Mouse (Mus musculus): ENCODE measurements around the gene Vmn1r35.
"Not testable (repeated sequence)": the region's sequence is repeated elsewhere in the genome, so short reads cannot be mapped to it uniquely, and the experiment has no call there.

Gene Vmn1r35

GRCm38 (mm10) chr6:66685806-66686205 lies at the start of gene Vmn1r35:
Gene Vmn1r35, minus strand, starts transcription at chr6:66685906.
- no peak for DNase-seq (ENCODE audit: low spot score)

- not testable (repeated sequence) for DNase-seq (ENCODE audit: low spot score)
Observed at GRCm38 (mm10) chr6:66729082-66729481, 43.4 kb upstream of the Vmn1r35 start, which contains the start of gene Vmn1r37. Gene Vmn1r37, plus strand, starts transcription at chr6:66729382.

- DNase-seq (ENCODE audit: low spot score), result not testable (repeated sequence)
Observed at GRCm38 (mm10) chr6:66719068-66719467, 33.4 kb upstream of the Vmn1r35 start, which contains the start of gene Vmn1r36. Gene Vmn1r36, minus strand, starts transcription at chr6:66719168.

GRCm38 (mm10) chr6:66713854-66714253 lies 28.1 kb upstream of the Vmn1r35 start:
- no peak for DNase-seq (ENCODE audit: low spot score)

- no peak for DNase-seq (ENCODE audit: low spot score)
Observed at GRCm38 (mm10) chr6:66708901-66709300, 23.2 kb upstream of the Vmn1r35 start.

GRCm38 (mm10) chr6:66643779-66644178 lies 41.9 kb downstream of the Vmn1r35 start, which contains the start of gene Vmn1r34:
Gene Vmn1r34, minus strand, starts transcription at chr6:66643879.
- DNase-seq (ENCODE audit: low spot score), result no peak

Measured in ovary, postnatal 14 days (tissue).